Mouse (Mus musculus): ENCODE measurements around the gene Uqcr10.

The Uqcr10 gene

DNA sequence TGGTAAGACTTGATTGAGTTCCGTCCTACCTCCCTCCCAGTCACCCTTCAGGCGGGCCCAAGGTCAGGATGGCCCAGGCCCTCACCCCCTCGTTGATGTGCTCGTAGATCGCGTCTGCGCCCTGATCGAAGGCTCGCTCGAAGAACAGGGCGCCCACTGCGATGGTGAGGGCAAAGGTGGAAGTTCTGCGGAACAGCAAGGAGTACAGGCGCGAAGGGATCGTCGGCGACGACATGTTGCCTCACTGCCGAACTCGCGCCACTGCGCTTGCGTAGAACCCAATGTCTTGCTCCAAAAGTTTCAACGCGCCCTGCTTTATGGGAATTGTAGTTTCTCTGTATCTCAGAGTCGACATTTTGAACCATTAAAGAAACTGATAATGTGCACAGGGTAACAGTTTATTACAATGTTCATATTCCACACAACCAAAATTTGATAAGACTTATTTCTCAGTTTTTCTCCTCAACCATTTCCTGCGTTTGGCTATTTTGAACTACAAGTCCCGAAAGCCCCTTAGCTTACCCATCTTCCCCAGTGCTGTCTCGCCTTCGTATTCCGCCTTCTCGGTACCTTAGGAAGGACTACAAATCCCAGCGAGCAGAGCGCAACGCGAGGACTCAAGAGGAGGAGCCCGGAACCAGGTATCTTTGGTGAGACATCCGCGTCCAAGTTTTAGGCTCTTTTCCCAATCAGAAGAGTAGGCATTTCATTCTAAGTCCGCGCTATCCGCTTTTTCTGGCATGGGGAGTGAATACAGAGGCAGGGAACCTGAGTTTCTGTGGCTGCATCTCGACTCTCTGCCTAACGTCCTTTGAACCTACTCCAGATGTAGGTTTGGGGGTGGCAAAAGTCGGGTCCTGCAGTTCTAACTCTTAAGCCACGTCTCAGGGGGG lies at the start of gene Uqcr10, which contains the start of gene Zmat5:
TSS of gene Uqcr10 (minus strand) at position 271 of the 893 bp plus-strand sequence.
TSS of gene Zmat5 (plus strand) at position 607 of the 893 bp plus-strand sequence.
- DNase-seq, result peak; percentile 92 to 94

DNA sequence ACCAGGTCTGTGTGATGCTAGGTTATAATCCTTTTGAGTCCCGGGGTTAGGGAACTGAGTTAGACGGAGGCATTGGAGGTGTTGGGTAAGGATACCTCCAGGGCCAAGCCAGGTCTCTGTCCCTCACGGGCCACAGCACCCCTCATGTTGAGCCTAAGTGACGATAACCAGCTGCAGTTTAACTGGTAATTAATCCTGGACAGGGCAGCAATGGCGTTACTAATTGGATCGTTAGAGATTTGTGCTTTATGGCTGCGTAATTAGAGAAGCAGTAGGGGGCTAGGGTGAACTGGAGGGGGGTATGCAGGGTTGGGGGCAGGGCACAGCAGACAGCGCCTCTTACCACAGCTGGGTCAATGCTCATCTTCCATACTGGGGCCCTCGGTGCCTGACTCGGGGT lies 48.7 kb upstream of the Uqcr10 start:
- no peak for DNase-seq

DNA sequence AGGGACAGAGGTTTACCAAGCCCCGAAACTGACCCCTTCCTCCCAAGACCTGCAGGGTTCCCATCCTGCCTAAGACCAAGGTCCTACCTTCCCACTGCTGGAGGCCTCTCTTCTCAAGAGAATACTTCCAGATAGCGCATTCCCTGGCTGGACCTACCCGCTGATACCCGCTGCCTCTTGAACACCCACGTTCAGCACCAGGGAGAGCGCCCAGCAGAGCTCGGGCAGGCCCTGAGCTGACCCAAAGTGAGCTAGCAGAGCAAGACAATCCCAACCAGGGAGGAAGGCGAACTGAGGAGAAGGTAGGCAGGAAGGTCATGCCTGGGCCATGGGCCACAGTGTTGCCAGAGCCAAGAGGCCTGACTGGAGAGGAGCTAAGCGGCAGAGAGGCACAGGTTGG lies 46.1 kb upstream of the Uqcr10 start:
- no peak for DNase-seq

DNA sequence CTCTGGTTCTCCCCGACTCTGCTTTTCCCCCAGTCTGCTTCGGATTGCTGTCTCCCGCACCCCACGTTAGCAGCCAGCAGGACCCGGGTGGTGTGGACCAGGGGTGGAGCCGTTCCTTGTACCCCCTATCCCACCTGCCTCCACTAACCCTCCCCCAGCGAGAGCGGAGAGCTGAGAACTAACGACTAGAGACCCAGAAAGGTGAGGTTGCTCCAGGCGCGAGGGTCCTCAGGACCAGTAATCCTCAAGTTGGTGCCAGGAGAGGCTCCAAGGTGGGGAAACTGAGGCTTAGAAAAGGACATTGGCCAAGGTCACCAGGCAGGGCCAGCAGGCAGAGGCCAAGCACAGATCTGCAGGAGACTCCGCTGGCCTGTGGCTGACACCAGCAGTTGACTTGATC lies 43.1 kb upstream of the Uqcr10 start:
- no peak for DNase-seq

DNA sequence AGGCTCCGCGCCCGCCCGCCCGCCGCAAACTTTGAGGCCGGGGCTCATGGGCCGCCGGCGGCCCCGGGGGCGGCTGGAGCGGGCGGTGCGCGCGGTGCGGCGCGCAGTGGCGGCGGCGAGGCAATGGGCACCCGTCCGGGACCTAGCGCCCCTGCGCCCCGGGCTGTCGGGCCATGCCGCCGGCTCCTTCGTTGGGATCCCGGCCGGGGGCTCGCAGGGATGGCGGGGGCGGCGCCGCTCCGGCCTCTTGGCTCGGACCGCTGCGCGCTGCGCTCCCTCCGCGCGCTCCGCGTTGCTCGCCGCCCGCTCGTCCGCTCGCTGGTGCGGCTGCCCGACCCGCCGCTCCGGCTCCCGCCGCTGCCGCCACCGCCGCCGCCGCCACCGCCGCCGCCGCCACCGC lies 42.6 kb upstream of the Uqcr10 start, which contains the start of gene Cabp7:
TSS of gene Cabp7 (minus strand) at position 46 of the 400 bp plus-strand sequence.
- DNase-seq, result no peak

DNA sequence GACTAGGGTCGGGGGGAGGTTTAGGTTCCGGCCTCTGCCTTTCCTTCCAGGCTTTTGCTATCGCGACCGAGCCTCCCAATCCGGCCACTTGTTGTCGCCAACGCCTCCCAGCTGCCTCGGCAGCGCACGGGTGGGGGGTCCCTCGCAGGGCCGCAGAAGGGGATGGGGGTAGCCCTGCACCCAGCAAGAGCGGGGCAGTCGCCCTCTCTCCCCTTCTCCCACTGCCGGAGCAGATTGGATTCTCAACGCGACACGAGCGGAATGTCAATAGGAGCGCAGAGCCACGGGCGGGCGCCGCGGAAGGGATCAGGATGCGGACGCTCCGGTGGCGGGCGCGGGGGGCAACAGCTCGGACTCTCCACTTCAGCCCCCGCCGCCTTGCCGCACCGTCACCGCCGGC lies 41.8 kb upstream of the Uqcr10 start:
- DNase-seq, result no peak

DNA sequence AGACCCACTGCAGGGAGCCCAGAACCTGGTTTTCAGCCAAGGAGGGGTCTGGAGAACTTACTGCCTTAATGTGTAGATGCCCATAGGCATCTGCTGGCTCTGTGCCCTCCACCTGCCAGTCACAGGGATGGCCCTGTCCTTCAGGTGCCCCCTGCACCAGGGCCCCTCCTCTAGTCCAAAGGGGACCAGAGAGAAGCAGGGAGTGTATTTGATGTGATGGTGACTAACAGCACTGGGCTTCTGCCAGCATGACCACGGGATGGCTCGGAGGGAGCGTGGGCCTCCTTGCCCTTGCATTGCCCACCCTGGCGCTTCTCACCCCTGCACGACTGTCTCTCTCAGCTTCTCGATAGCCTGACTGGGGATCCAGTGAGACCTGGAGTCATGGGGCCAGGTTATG lies 40.5 kb upstream of the Uqcr10 start:
- no peak for DNase-seq

DNA sequence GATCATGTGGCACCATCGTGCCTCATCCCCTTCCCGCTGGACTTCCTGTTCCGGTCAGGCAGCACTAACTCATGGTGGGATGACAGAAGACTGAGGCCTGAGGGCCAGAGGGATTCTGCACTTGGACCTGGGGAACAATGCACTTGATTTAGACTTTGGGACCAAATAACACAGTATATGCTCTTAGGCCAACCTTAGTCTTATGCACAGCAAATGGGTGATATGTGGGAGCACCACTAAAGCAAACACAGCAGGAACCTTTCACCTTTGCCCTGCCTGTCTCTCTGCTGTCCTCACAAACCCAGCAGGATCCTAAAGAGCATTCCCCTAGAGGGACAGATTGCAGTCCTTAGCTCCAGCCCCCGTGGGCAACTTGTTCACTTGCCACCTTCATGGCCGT lies 36.6 kb upstream of the Uqcr10 start:
- no peak for DNase-seq

DNA sequence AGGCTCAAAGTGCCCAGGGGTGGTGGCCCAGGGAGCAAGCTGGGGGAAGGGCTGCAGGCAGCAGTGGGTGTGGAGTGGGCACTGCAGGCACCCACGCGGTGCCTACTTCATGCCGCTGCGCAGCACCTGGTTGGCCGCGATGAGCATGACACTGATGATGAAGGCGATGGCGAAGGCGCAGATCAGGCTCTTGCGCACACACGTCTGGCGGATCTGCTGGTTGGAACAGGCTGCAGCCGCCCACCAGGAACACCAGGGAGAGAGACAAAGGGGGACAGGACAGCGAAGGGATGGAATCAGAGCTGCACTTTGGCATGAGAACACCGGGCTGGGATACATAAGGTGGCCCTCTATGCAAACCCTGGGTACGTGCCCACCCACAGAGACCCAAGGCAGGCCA lies 34.6 kb upstream of the Uqcr10 start:
- DNase-seq, result no peak

DNA sequence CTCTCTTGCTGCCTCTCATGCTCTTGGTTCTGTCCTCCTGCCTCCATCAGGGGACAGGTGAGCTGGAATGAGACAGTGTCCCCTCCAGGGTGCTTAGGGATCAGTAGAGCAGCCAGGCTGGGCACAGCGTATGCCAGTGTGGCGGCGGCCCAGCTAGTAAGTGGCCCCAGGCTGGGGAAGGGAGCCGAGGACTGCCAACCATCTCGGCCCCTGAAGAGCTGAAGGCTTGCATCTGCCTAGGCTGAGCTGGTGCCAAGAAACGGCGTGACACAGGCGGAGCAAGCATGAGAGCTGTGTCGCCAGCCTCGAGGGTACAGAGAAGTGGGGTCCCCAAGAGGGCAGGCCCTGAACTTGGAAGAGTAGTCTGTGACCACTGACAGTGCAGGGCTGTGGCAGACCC lies 33.5 kb upstream of the Uqcr10 start:
- peak; percentile 60 to 72 for DNase-seq

DNA sequence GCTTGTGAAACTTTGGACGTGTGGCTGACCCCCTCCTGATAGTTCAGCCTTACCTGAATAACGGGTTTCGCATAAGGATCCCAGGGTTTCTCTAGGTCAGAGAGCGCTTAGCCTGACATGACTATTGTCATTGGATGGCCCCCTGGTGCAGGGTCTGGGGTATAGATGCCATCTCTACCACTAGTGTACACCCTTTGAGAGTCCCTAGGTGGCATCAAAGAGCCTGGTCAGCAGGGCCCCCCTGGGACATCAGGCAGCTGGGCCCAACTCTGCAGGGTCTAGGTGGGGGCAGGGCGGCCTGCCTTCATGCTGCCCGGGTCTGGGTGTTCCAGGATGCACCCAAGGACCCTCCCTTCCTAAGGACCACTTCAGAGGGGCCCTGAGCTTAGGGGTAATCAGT lies 32.2 kb upstream of the Uqcr10 start:
- DNase-seq, result no peak

DNA sequence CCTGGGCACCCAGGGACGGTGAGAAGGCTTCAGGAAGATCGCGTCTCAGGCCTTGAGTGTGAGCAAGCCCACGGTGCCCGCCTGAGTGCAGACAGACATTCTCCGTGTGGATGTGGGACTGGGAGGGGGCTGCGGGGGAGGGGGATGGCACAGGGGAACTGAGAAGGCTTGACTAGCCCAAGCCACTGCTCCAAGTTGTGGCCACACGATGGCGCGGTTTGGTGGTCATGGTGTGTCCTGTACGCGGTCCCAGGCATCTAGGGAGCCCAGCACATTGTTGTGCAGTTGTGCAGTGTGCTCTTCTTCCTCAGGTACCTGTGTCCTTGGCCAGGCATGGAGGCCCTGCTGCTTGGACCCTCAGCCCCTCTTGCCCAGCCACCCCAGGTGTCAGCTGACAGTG lies 30.0 kb upstream of the Uqcr10 start:
- peak in 1 of 2 experiments; percentile 18 for DNase-seq

DNA sequence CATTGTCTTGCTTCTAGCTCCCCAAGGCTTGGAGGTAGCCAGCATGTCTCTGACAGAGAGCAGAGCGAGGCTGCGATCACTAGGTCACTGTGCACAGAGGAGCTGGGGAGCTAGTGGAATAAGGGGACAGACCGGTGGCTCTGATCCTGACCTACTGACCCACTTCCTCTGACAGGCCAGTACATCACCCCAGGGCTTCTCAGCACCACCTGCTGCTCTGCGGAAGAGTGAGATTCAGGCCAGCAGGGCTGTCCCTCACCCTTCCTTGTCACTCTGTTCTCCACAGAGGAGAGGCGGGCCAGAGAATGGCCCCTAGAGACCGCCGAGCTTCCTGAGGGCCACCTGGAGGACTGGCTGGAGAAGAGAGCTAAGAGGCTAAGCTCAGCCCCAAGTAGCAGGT lies 27.6 kb upstream of the Uqcr10 start:
- DNase-seq, result peak; percentile 56 to 65

DNA sequence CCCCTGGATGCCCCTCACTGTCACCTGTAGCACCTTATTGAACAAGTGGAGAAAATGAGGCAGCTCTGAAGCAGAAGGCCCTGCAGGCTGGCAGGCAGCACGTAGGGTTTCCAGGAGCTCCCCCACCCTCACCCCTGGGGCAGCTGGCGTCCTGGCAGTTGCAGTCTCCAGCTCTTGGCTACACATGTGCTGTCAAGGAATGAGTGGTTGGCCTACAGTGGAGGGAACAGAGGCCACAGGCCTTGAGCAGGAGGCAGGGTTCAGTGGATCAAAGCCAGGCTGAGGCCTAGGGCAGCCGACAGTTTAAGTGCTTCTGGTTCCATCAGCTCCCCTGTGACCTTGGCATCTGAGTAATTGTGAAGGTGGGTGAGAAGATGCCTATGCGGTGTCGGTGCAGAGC lies 26.8 kb upstream of the Uqcr10 start:
- DNase-seq, result no peak

DNA sequence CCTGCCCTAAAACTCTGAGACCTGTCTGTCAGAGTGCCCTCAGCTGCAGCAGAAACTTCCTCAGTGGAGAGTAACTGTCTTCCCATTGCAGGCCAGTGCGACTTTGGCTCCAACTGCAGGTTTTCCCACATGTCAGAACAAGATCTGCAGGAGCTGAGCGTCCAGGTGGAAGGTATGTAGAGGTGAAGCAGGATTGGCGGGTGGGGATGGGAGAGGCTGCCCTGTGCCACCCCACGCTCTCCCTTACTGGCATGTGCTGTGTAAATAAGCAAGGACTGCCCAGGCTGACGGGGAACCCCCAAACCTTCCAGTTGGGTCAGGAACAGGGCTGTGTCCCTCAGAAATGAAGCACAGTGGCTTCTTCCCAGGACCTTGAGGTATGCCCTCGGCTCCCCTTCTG lies 26.0 kb upstream of the Uqcr10 start:
- DNase-seq, result no peak

DNA sequence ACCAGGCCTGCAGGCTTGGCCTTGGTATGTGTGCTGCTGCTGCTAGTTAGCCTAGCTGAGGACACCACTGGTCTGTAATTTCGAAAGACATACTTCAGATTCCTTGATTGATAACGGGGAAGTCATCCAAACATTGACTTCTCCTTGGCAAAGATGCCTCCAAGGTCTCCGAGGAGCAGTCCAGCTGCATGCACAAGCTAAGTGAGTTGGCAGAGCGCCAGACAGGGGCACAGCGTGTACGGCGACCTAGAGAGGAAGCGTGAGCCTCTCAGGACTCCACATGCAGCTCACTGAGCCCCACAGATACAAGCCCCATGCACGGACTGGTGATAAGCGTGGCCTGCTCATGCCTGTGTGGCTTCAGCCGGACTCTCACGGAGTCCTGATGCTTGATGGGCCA lies 25.5 kb upstream of the Uqcr10 start:
- DNase-seq, result no peak

DNA sequence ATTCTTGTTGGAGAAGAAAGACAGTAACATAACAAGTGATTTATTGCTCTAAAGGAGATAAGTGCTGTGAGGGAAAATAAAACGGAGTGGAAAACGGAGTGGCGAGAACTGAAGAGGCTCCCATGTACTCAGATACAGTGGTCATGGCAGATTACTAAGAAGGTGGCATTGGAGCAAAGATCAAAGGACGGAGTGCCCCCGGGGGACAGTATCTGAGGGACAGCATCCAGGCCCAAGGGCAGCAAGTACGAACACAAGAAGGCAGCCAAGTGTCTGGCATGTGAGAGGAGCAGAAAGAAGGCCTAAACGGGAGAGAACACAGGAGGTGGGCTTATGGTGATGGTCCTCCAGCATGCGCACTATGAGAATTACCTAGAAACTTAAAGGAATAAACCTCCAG lies 17.6 kb upstream of the Uqcr10 start:
- DNase-seq, result no peak

DNA sequence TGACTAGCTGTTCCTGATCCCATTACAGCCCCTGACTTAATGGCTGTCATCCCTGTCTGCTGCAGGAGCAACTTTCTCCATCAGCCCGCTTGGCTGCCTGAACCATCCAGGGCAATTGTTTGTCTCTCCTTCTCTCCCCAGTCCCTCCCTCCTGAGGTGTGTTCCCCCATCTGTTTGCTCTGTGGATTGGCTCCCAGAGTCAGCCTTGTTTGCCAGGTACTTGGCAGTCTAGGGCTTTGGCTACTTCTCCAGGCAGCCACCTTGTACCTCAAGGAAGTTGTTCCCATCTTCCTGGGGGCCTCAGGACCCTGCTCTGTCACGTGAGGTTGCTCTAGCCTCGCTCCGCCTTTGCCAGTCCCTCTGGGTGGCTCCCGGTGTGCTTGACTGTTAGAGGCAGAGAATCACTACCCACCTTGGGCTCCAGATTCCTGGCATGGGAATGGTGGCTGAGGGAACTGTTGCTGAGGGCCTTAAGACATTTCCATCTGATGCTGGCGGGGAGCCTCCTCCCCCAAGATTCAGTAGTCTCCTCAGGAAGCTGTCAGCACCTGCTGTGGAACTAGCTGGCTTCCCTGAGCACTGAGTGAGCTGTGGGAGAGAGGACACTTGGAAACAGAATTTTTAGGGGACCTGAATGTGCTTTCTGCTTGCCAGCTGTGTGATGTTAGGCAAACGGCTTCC lies 16.9 kb upstream of the Uqcr10 start:
- peak; percentile 70 to 73 for DNase-seq

DNA sequence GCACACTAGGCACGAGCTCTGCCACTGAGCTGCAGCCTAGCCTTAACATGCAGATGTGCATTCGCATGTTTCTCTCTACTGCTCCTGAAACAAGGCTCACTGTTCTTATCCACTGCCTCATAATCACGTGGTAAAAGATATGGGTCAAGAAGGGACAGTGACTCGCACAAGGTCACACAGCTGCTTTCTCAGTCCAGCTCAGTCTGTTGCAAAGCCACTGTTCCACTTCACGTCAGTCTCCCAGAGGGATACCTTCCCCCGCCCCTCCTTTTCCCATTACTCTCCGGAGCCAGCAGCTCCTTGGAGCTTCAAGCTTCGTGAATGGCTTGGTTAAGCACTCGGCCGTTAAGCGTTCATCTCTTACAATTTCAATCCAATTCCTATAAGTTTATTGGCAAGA lies 16.3 kb upstream of the Uqcr10 start:
- no peak for DNase-seq

DNA sequence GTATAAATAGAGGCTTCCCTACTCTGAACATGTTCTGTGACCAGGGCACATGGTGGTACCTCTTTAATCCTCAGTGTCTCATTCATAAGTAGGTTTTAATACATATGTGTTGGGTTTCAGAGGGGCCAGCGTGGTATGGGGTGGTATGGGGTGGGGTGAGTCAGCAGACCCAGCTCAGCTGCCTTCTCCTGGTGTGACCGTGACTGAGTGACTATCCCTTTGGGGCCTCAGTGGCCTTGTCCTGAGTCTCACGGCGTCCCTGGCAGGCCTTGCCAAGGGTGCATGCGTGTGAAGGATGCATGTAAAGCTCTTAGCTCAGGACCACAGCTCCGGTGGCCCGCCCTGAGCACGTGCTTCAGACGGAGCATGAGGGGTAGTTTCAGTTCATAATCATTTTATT lies 15.8 kb upstream of the Uqcr10 start:
- DNase-seq, result no peak

DNA sequence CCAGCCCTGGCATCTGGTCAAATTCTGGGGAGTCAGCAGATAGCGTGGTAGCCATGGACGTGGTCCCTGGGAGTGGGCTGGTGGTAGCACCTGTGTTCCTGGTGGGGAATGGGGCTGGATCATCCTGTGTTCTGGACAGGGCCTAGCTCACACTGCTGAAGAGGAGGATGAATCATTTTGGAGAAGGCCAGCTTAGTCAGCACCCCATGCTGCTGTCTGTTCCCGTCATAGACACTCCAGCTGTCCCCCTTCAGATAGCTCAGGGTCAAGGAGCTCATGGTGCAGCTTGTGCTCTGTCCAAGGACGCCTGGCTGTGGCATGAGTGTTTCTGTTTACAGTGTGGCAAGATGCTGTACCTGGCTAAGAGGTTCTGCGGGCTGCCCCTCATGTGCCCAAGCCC lies 14.4 kb upstream of the Uqcr10 start:
- DNase-seq, result peak in 1 of 2 experiments; percentile 33

DNA sequence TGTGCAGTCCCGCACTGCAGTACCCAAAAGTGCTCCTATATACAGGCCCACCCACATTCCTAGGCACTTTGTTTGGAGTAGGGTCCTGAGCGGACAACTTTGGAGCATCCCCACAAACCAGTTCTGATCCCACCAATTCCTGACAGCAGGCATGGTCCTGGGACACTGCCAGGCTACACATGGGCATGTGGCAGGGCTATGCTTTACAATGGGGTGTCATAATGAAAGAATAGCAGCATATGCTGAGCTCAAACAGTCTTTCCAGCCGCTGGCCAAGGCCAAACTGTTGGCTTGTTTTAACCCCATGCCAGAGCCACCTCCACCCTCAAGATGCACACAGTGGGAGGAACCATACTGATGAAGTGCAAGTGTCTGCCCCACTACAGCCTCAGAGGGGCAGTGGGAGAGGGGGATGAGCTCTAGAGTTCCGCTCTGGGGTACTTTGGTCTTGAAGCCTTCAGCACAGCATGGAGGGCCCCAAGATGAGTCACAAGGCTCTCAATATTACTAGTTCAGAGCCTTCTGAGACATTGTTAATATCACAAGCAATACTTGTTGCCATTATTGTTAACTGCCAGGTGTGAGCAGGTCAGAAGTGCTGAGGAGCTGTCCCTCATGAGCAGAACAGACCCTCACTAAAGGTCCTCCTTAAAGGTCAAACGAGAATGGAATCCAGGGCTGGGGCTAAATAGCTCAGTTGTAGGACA lies 12.5 kb upstream of the Uqcr10 start:
- no peak for DNase-seq

DNA sequence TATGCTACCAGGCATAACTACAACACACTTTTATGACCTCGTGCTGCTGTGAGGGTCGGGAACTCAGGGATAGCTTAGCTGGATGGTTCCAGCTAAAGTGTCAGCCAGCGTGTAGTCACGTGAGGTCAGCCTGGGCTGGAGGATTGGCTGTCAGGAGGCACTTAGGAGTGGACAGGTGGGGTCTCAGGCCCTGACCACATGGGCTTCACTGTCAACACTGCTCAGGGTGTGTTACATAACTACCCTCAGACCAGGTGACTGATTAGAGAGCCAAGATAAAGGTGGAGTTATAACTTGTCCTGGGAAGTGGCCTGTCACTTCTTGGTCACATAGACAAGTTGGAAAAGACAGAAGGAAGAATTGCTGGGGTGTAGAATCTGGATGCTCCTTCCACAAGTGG lies 11.5 kb upstream of the Uqcr10 start:
- DNase-seq, result no peak

DNA sequence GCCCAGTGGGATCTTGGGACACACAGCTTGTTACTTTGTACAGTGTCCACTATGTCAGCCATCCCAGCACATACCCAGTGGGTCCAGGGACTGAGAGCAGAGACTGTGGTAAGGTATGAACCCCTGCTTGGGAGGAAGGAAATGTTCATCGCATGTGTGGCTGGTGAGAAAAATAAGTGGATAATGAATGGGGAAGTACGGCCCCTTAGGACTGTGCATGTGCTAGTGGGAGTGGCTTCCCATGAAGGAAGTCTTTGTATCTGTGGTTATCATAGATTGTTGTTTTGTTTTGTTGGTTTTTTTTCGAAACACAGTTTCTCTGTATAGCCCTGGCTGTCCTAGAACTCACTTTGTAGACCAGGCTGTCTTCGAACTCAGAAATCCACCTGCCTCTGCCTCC lies 10.6 kb upstream of the Uqcr10 start:
- DNase-seq, result no peak
